Mouse (Mus musculus): ENCODE data around the gene 1810024B03Rik.

1810024B03Rik gene

DNA sequence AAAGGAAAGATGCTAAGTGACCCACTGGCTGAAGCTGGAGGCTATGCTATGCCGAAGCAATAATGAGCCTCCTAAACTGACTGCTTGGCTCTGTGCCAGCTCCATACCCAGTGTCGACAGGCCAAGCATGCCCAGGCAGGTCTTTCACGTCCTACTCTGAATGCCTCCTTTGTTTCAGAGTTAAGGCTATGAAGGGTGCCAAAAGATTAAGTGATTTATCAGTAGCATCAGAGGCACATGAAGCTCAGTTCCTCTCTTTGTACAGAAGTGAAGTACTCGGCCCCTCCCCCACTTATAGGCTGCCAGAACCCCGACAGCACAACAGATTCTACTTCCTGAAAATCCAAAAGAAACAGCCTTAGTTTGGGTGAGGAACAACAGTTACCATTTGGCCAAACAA is 71.1 kb downstream of the 1810024B03Rik start:
- H3K9me3 ChIP-seq (ENCODE audit: low read length) = no peaks in the 10 kb centered on the region
- H3K4me1 ChIP-seq (replicated peaks; ENCODE audit: low read depth, low read length) = peaks cover 57% of the 10 kb centered on the region
- peaks cover 3% of the 10 kb centered on the region for H3K27me3 ChIP-seq (ENCODE audit: insufficient read depth, low read length)
- H3K36me3 ChIP-seq (ENCODE audit: insufficient read depth, low read length) = peaks cover 30% of the 10 kb centered on the region
- TF ChIP-seq CTCF (conservative IDR thresholded peaks at IDR 0.05; ENCODE audit: low read length) (no peak), NANOG (IDR thresholded peaks at IDR 0.05; ENCODE audit: borderline replicate concordance, low read length) (no peak), POU5F1 (IDR thresholded peaks at IDR 0.05; ENCODE audit: borderline replicate concordance, low read length) (no peak)
- H3K4me3 ChIP-seq (replicated peaks; ENCODE audit: low read length) = no peak overlapping the region

Measured in E14TG2a.4 (cell line).